In genomic region chr10:12863581-12863980, GRCm38 (mm10) we compare ENCODE assay signal across 18 mouse cellular contexts.
"Had no signal": no experiment of that assay in that cellular context is flagged by ENCODE, and none has a peak within 500 bp of the region (broad histone marks: within the 10 kb centered on the region; RNA-seq: fewer than 3 reads in every experiment).

No protein-coding gene starts in this region.

- ATAC-seq: liver, postnatal 0 days; lung, postnatal 0 days; midbrain, embryonic 16.5 days had no signal

- H3K27me3 ChIP-seq: lung, embryonic 15.5 days; megakaryocyte, embryonic 14.5 days; neural tube, embryonic 12.5 days; stomach, embryonic 15.5 days had no signal

- DNase-seq: liver, postnatal 0 days; lung, adult 2 months; lung, postnatal 14 days; lung, postnatal 36 days; midbrain, embryonic 14.5 days; right cerebral cortex, postnatal 14 days; thymus, adult 18-20 months; thymus, postnatal 14 days; thymus, postnatal 36 days had no signal

- H3K4me3 ChIP-seq: lung, embryonic 15.5 days; megakaryocyte, embryonic 14.5 days; midbrain, embryonic 12.5 days; neural tube, embryonic 12.5 days; stomach, embryonic 15.5 days had no signal

- H3K4me2 ChIP-seq: lung, embryonic 15.5 days; midbrain, embryonic 12.5 days; neural tube, embryonic 12.5 days; stomach, embryonic 15.5 days had no signal

- H3K36me3 ChIP-seq: midbrain, embryonic 12.5 days; neural tube, embryonic 12.5 days; stomach, embryonic 15.5 days had no signal

- H3K9me3 ChIP-seq: lung, embryonic 15.5 days; megakaryocyte, embryonic 14.5 days; midbrain, embryonic 12.5 days; neural tube, embryonic 12.5 days; stomach, embryonic 15.5 days had no signal

- H3K27ac ChIP-seq: lung, embryonic 15.5 days; macrophage; midbrain, embryonic 12.5 days; neural tube, embryonic 12.5 days; stomach, embryonic 15.5 days; stomach, postnatal 0 days had no signal

- H3K9ac ChIP-seq: liver, postnatal 0 days; lung, embryonic 15.5 days; midbrain, embryonic 12.5 days; neural tube, embryonic 12.5 days; stomach, embryonic 15.5 days had no signal
